Mouse (Mus musculus) intestine, postnatal 0 days (tissue): Measurements from ENCODE around the gene Rsbn1. TPM values are rescaled to one million over a fixed set of nuclear protein-coding genes. Genes with fewer than 3 reads are reported as not detected.
A peak's percentile ranks its signal among the peaks of the same experiment; 100 is the strongest.

ENCODE experiments used
- ATAC-seq: fragments of 200-750 bp; cut with Nextera tagmentation; 2 replicates; pipeline ENCODE4 v1.8.0; 2017; ENCODE audit warnings: mild to moderate bottlenecking, moderate TSS enrichment, moderate library complexity
- H3K27ac ChIP-seq: fragments of 300-500 bp; sonication (generic); 2 replicates; pipeline ENCODE4 v1.5.1; 2014; ENCODE audit warnings: mild to moderate bottlenecking, low read depth, low read length, moderate library complexity
- H3K27me3 ChIP-seq: fragments of 300-500 bp; sonication (generic); replicated peaks from 2 replicates; pipeline ENCODE4 v1.6.1; 2014; ENCODE audit warnings: low read length, mixed read lengths; ENCODE audit not compliant: control insufficient read depth, insufficient read depth
- H3K36me3 ChIP-seq: fragments of 300-500 bp; sonication (generic); 2 replicates; pipeline ENCODE4 v1.6.1; 2014; ENCODE audit warnings: mild to moderate bottlenecking, moderate library complexity; ENCODE audit not compliant: control insufficient read depth, insufficient read depth
- H3K4me1 ChIP-seq: fragments of 300-500 bp; sonication (generic); replicated peaks from 2 replicates; pipeline ENCODE4 v1.6.1; 2014; ENCODE audit warnings: antibody characterized with exemption, low read length, mixed read lengths; ENCODE audit not compliant: control insufficient read depth, insufficient read depth
- H3K4me2 ChIP-seq: fragments of 300-500 bp; sonication (generic); replicated peaks from 2 replicates; pipeline ENCODE4 v1.6.1; 2014; ENCODE audit warnings: low read depth, mild to moderate bottlenecking, moderate library complexity
- H3K4me3 ChIP-seq: fragments of 300-500 bp; sonication (generic); 2 replicates; pipeline ENCODE4 v1.5.1; 2014; ENCODE audit warnings: low read depth, low read length
- H3K9ac ChIP-seq: fragments of 300-500 bp; sonication (generic); 2 replicates; pipeline ENCODE4 v1.6.1; 2014; ENCODE audit warnings: mild to moderate bottlenecking, low read depth, low read length
- H3K9me3 ChIP-seq: fragments of 300-500 bp; sonication (generic); 2 replicates; pipeline ENCODE4 v1.6.1; 2016; ENCODE audit warnings: mixed run types; ENCODE audit not compliant: control insufficient read depth
- CTCF ChIP-seq: sonication (generic); IDR thresholded peaks from 2 replicates; pipeline ENCODE4 v1.5.1; 2016; ENCODE audit warnings: low read depth, mild to moderate bottlenecking, control low read depth, antibody characterized with exemption, moderate library complexity
- WGBS: fragments of 180-500 bp; shearing (Covaris S2); extraction: QIAGEN DNeasy Blood & Tissue Kit; methylation state at CpG from one replicate; pipeline ENCODE4 v1.1.7; 2014; 5-methylcytosine and 5-hydroxymethylcytosine counted together
- polyA plus RNA-seq: library from polyadenylated mRNA; unstranded; fragments of >200 nt; fragmentation: Nextera tagmentation; extraction: Ambion mirVana; gene quantifications from 2 replicates; pipeline ENCODE4 v1.2.1, GENCODE M21; 2015

The Rsbn1 gene
- polyA plus RNA-seq, 1 experiment from 2014 or later = 5.3 TPM

- no peak overlapping the region for H3K27ac ChIP-seq
- H3K4me1 ChIP-seq = no peaks in the 10 kb centered on the region
- WGBS = 78% methylated on average over 11 of the region's 11 CpGs
- H3K4me2 ChIP-seq = no peak overlapping the region
- H3K9me3 ChIP-seq = no peaks in the 10 kb centered on the region
- H3K36me3 ChIP-seq = no peaks in the 10 kb centered on the region
- ATAC-seq = no peak
- no peak overlapping the region for H3K9ac ChIP-seq
- TF ChIP-seq CTCF = no peak
- H3K4me3 ChIP-seq = no peak overlapping the region
- H3K27me3 ChIP-seq = no peaks in the 10 kb centered on the region
Observed at GRCm38 (mm10) chr3:103885946-103886345, 28.0 kb upstream of the Rsbn1 start.

- Histone ChIP-seq H3K36me3 (no peaks in the 10 kb centered on the region), H3K4me1 (no peaks in the 10 kb centered on the region), H3K9ac (no peak overlapping the region), H3K4me3 (no peak overlapping the region), H3K27ac (no peak overlapping the region), H3K27me3 (no peaks in the 10 kb centered on the region), H3K4me2 (no peak overlapping the region), H3K9me3 (no peaks in the 10 kb centered on the region)
- ATAC-seq = no peak
- 22% methylated on average over 3 of the region's 3 CpGs for WGBS
- peak; percentile 70 for TF ChIP-seq CTCF
Observed at GRCm38 (mm10) chr3:103887581-103887980, 26.3 kb upstream of the Rsbn1 start.

- WGBS = 89% methylated on average over 3 of the region's 3 CpGs
- H3K9me3 ChIP-seq = no peaks in the 10 kb centered on the region
- no peak overlapping the region for H3K27ac ChIP-seq
- no peak for TF ChIP-seq CTCF
- no peaks in the 10 kb centered on the region for H3K27me3 ChIP-seq
- no peak overlapping the region for H3K4me3 ChIP-seq
- no peak overlapping the region for H3K4me2 ChIP-seq
- no peaks in the 10 kb centered on the region for H3K4me1 ChIP-seq
- H3K9ac ChIP-seq = no peak overlapping the region
- no peaks in the 10 kb centered on the region for H3K36me3 ChIP-seq
- ATAC-seq = no peak
Observed at GRCm38 (mm10) chr3:103893374-103893773, 20.5 kb upstream of the Rsbn1 start.

- no peak overlapping the region for H3K27ac ChIP-seq
- no peaks in the 10 kb centered on the region for H3K27me3 ChIP-seq
- H3K4me2 ChIP-seq = no peak overlapping the region
- H3K36me3 ChIP-seq = no peaks in the 10 kb centered on the region
- peak; percentile 70 for TF ChIP-seq CTCF
- no peaks in the 10 kb centered on the region for H3K9me3 ChIP-seq
- no peak overlapping the region for H3K9ac ChIP-seq
- H3K4me3 ChIP-seq = no peak overlapping the region
- 95% methylated on average over 1 of the region's 1 CpGs for WGBS
- no peak for ATAC-seq
- no peaks in the 10 kb centered on the region for H3K4me1 ChIP-seq
Observed at GRCm38 (mm10) chr3:103904705-103905104, 9.2 kb upstream of the Rsbn1 start.

GRCm38 (mm10) chr3:103907335-103908030 lies 6.4 kb upstream of the Rsbn1 start:
- WGBS = 80% methylated on average over 5 of the region's 5 CpGs
- TF ChIP-seq CTCF = no peak
- no peak for ATAC-seq
- Histone ChIP-seq H3K36me3 (no peaks in the 10 kb centered on the region), H3K9me3 (no peaks in the 10 kb centered on the region), H3K9ac (no peak overlapping the region), H3K4me3 (no peak overlapping the region), H3K4me2 (no peak overlapping the region), H3K27ac (no peak overlapping the region), H3K4me1 (no peaks in the 10 kb centered on the region), H3K27me3 (no peaks in the 10 kb centered on the region)

- no peak overlapping the region for H3K9ac ChIP-seq
Observed at GRCm38 (mm10) chr3:103908781-103909180, 5.1 kb upstream of the Rsbn1 start.

More at GRCm38 (mm10) chr3:103908781-103909180, 5.1 kb upstream of the Rsbn1 start:
- Histone ChIP-seq H3K4me1 (no peaks in the 10 kb centered on the region), H3K27me3 (no peaks in the 10 kb centered on the region), H3K4me3 (no peak overlapping the region), H3K36me3 (no peaks in the 10 kb centered on the region), H3K4me2 (no peak overlapping the region), H3K27ac (no peak overlapping the region), H3K9me3 (no peaks in the 10 kb centered on the region)
- WGBS = 68% methylated on average over 2 of the region's 2 CpGs
- no peak for TF ChIP-seq CTCF
- no peak for ATAC-seq
